Mouse (Mus musculus) midbrain, embryonic 12.5 days (tissue): Measurements from ENCODE around the gene Mien1. TPM values are rescaled to one million over a fixed set of nuclear protein-coding genes. Genes with fewer than 3 reads are reported as not detected.
A peak's percentile ranks its signal among the peaks of the same experiment; 100 is the strongest.

Experiments
- ATAC-seq: fragments of 200-750 bp; cut with Nextera tagmentation; 2 replicates; pipeline ENCODE4 v1.8.0; 2017; ENCODE audit warnings: low read depth, moderate TSS enrichment, moderate library complexity; ENCODE audit not compliant: low FRiP score
- H3K27ac ChIP-seq: fragments of 300-500 bp; sonication (generic); replicated peaks from 2 replicates; pipeline ENCODE4 v1.5.1; 2016; ENCODE audit warnings: mild to moderate bottlenecking
- H3K27me3 ChIP-seq: fragments of 300-500 bp; sonication (generic); 2 replicates; pipeline ENCODE4 v1.6.1; 2016; ENCODE audit warnings: mild to moderate bottlenecking
- H3K36me3 ChIP-seq: fragments of 300-500 bp; sonication (generic); 2 replicates; pipeline ENCODE4 v1.6.1; 2016
- H3K4me1 ChIP-seq: fragments of 300-500 bp; sonication (generic); 2 replicates; pipeline ENCODE4 v1.6.1; 2016
- H3K4me2 ChIP-seq: fragments of 300-500 bp; sonication (generic); replicated peaks from 2 replicates; pipeline ENCODE4 v1.6.1; 2016; ENCODE audit warnings: mild to moderate bottlenecking, moderate library complexity
- H3K4me3 ChIP-seq: fragments of 300-500 bp; sonication (generic); 2 replicates; pipeline ENCODE4 v1.5.1; 2016; ENCODE audit warnings: mild to moderate bottlenecking
- H3K9ac ChIP-seq: fragments of 300-500 bp; sonication (generic); replicated peaks from 2 replicates; pipeline ENCODE4 v1.6.1; 2016; ENCODE audit warnings: mild to moderate bottlenecking, moderate library complexity
- H3K9me3 ChIP-seq: fragments of 300-500 bp; sonication (generic); 2 replicates; pipeline ENCODE4 v1.6.1; 2016; ENCODE audit warnings: mild to moderate bottlenecking
- WGBS: fragments of 180-500 bp; shearing (Covaris S2); methylation state at CpG from one replicate; pipeline ENCODE4 v1.1.7; 2016; 5-methylcytosine and 5-hydroxymethylcytosine counted together
- polyA plus RNA-seq: library from polyadenylated mRNA; unstranded; fragments of >200 nt; fragmentation: Nextera tagmentation; extraction: Ambion mirVana; gene quantifications from 2 replicates; pipeline ENCODE4 v1.2.1, GENCODE M21; 2016

The Mien1 gene
- polyA plus RNA-seq, 1 experiment from 2014 or later = 163 TPM

- no peaks in the 10 kb centered on the region for H3K9me3 ChIP-seq
- H3K27me3 ChIP-seq = no peaks in the 10 kb centered on the region
- no peak overlapping the region for H3K27ac ChIP-seq
- H3K36me3 ChIP-seq = no peaks in the 10 kb centered on the region
- ATAC-seq = no peak
- 60% methylated on average over 8 of the region's 8 CpGs for WGBS
- peaks cover 5% of the 10 kb centered on the region for H3K4me1 ChIP-seq
- H3K4me2 ChIP-seq = no peak overlapping the region
- no peak overlapping the region for H3K4me3 ChIP-seq
- H3K9ac ChIP-seq = no peak overlapping the region
Measured at GRCm38 (mm10) chr11:98473916-98474479, 35.2 kb upstream of the Mien1 start.

- no peak for ATAC-seq
Measured at GRCm38 (mm10) chr11:98472696-98473095, 33.9 kb upstream of the Mien1 start.

GRCm38 (mm10) chr11:98470795-98471194 lies 32.0 kb upstream of the Mien1 start:
- 78% methylated on average over 6 of the region's 6 CpGs for WGBS
- no peak overlapping the region for H3K27ac ChIP-seq

More at GRCm38 (mm10) chr11:98472696-98473095, 33.9 kb upstream of the Mien1 start:
- Histone ChIP-seq H3K27me3 (no peaks in the 10 kb centered on the region), H3K4me3 (no peak overlapping the region), H3K9ac (no peak overlapping the region), H3K9me3 (no peaks in the 10 kb centered on the region), H3K4me2 (no peak overlapping the region), H3K4me1 (peaks cover 5% of the 10 kb centered on the region), H3K27ac (no peak overlapping the region), H3K36me3 (no peaks in the 10 kb centered on the region)
- WGBS = 38% methylated on average over 4 of the region's 4 CpGs

GRCm38 (mm10) chr11:98469761-98470714 lies 31.2 kb upstream of the Mien1 start:
- Histone ChIP-seq H3K9ac (no peak overlapping the region), H3K4me1 (peaks cover 5% of the 10 kb centered on the region), H3K4me3 (no peak overlapping the region), H3K27me3 (no peaks in the 10 kb centered on the region), H3K4me2 (no peak overlapping the region), H3K36me3 (no peaks in the 10 kb centered on the region), H3K27ac (no peak overlapping the region), H3K9me3 (no peaks in the 10 kb centered on the region)
- 82% methylated on average over 22 of the region's 22 CpGs for WGBS
- no peak for ATAC-seq

More at GRCm38 (mm10) chr11:98470795-98471194, 32.0 kb upstream of the Mien1 start:
- Histone ChIP-seq H3K9ac (no peak overlapping the region), H3K9me3 (no peaks in the 10 kb centered on the region), H3K36me3 (no peaks in the 10 kb centered on the region), H3K4me3 (no peak overlapping the region), H3K4me1 (peaks cover 5% of the 10 kb centered on the region), H3K27me3 (no peaks in the 10 kb centered on the region), H3K4me2 (no peak overlapping the region)
- ATAC-seq = no peak

GRCm38 (mm10) chr11:98464516-98464915 lies 25.7 kb upstream of the Mien1 start:
- no peak overlapping the region for H3K4me2 ChIP-seq
- no peak overlapping the region for H3K9ac ChIP-seq
- H3K4me1 ChIP-seq = no peaks in the 10 kb centered on the region
- H3K27me3 ChIP-seq = peaks cover 16% of the 10 kb centered on the region
- H3K4me3 ChIP-seq = no peak overlapping the region
- no peaks in the 10 kb centered on the region for H3K9me3 ChIP-seq
- 89% methylated on average over 6 of the region's 6 CpGs for WGBS
- ATAC-seq = no peak
- no peak overlapping the region for H3K27ac ChIP-seq
- no peaks in the 10 kb centered on the region for H3K36me3 ChIP-seq

GRCm38 (mm10) chr11:98463911-98464310 lies 25.1 kb upstream of the Mien1 start:
- Histone ChIP-seq H3K36me3 (no peaks in the 10 kb centered on the region), H3K27me3 (peaks cover 22% of the 10 kb centered on the region), H3K4me2 (no peak overlapping the region), H3K9me3 (no peaks in the 10 kb centered on the region), H3K9ac (no peak overlapping the region), H3K4me1 (no peaks in the 10 kb centered on the region), H3K27ac (no peak overlapping the region), H3K4me3 (no peak overlapping the region)
- 90% methylated on average over 9 of the region's 9 CpGs for WGBS
- ATAC-seq = no peak

- Histone ChIP-seq H3K9me3 (no peaks in the 10 kb centered on the region), H3K4me3 (no peak overlapping the region), H3K9ac (no peak overlapping the region), H3K36me3 (no peaks in the 10 kb centered on the region), H3K4me1 (peaks cover 8% of the 10 kb centered on the region; the same call in 1 of the 2 replicates), H3K27me3 (peaks cover 36% of the 10 kb centered on the region), H3K4me2 (no peak overlapping the region), H3K27ac (no peak overlapping the region)
- 90% methylated on average over 6 of the region's 6 CpGs for WGBS
- no peak for ATAC-seq
Measured at GRCm38 (mm10) chr11:98462255-98462654, 23.5 kb upstream of the Mien1 start.

- H3K27me3 ChIP-seq = peaks cover 40% of the 10 kb centered on the region
- no peaks in the 10 kb centered on the region for H3K36me3 ChIP-seq
- no peak for ATAC-seq
- H3K27ac ChIP-seq = no peak overlapping the region
- H3K4me1 ChIP-seq = peaks cover 12% of the 10 kb centered on the region
- 54% methylated on average over 6 of the region's 6 CpGs for WGBS
- H3K4me3 ChIP-seq = no peak overlapping the region
- H3K9me3 ChIP-seq = no peaks in the 10 kb centered on the region
- no peak overlapping the region for H3K9ac ChIP-seq
- no peak overlapping the region for H3K4me2 ChIP-seq
Measured at GRCm38 (mm10) chr11:98461109-98461720, 22.4 kb upstream of the Mien1 start.

- H3K27ac ChIP-seq = no peak overlapping the region
- H3K27me3 ChIP-seq = peaks cover 51% of the 10 kb centered on the region
- no peaks in the 10 kb centered on the region for H3K36me3 ChIP-seq
- H3K4me2 ChIP-seq = no peak overlapping the region
- H3K4me3 ChIP-seq = no peak overlapping the region
- H3K9me3 ChIP-seq = no peaks in the 10 kb centered on the region
- ATAC-seq = no peak
- 82% methylated on average over 9 of the region's 9 CpGs for WGBS
- H3K4me1 ChIP-seq = peaks cover 12% of the 10 kb centered on the region
- H3K9ac ChIP-seq = no peak overlapping the region
Measured at GRCm38 (mm10) chr11:98459860-98460259, 21.1 kb upstream of the Mien1 start.

GRCm38 (mm10) chr11:98459071-98459741 lies 20.4 kb upstream of the Mien1 start:
- WGBS = 23% methylated on average over 11 of the region's 11 CpGs
- H3K4me2 ChIP-seq = no peak overlapping the region

GRCm38 (mm10) chr11:98458121-98458990 lies 19.6 kb upstream of the Mien1 start:
- no peaks in the 10 kb centered on the region for H3K36me3 ChIP-seq
- H3K27me3 ChIP-seq = peaks cover 58% of the 10 kb centered on the region
- no peak overlapping the region for H3K27ac ChIP-seq
- H3K9ac ChIP-seq = peak overlapping the region; percentile 58
- ATAC-seq = peak; percentile 62
- H3K9me3 ChIP-seq = no peaks in the 10 kb centered on the region
- peaks cover 12% of the 10 kb centered on the region for H3K4me1 ChIP-seq
- H3K4me2 ChIP-seq = peak overlapping the region; percentile 80
- 4% methylated on average over 30 of the region's 30 CpGs for WGBS
- H3K4me3 ChIP-seq = peak overlapping the region; percentile 60

More at GRCm38 (mm10) chr11:98459071-98459741, 20.4 kb upstream of the Mien1 start:
- no peak overlapping the region for H3K4me3 ChIP-seq
- no peaks in the 10 kb centered on the region for H3K36me3 ChIP-seq
- no peaks in the 10 kb centered on the region for H3K9me3 ChIP-seq
- no peak for ATAC-seq
- peaks cover 12% of the 10 kb centered on the region for H3K4me1 ChIP-seq
- no peak overlapping the region for H3K9ac ChIP-seq
- peaks cover 57% of the 10 kb centered on the region for H3K27me3 ChIP-seq
- H3K27ac ChIP-seq = no peak overlapping the region
